Mouse (Mus musculus): ENCODE measurements around the gene Noxo1.

Noxo1 gene

DNA sequence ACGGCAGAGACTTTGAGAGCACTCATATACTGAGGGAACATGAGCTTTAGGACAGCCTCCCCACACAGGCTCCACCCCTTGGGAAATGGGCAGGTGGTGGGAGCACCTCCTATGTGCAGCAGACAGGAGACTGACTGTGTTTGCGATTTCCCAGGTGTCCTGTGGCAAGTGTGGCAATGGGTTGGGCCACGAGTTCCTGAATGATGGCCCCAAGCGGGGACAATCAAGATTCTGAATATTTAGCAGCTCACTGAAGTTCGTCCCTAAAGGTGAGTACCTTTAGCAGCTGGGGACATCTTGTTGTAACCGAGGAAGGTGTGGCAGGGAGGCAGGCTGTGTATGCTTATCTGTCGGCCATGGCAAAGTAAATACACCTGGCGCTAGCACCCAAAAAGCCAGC, 43.9 kb downstream of the Noxo1 start:
- DNase-seq (ENCODE audit: low spot score in 2 of 2): no peak

DNA sequence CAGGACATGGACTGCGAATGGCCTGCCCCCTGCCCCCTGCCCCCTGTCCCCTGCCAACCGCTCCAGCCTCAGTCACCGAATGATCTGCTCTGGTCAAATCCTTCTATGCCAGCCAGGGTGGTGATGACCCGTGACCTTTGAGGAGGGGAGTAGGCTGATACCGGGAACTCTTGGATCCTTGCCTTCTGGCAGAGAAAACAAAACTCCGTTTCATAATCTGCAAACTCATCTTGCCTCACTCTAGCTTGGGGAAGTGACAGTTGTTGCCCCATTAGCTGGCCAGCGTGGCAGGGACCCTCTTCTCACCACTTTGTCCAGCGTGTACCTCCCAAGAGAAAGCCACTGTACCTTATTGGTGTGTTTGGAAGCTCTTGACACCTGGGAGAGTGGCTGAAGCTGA, 46.3 kb downstream of the Noxo1 start:
- no peak for DNase-seq (ENCODE audit: low spot score in 2 of 2)

GRCm38 (mm10) chr17:24743896-24744295, 47.9 kb downstream of the Noxo1 start:
- no peak for DNase-seq (ENCODE audit: low spot score in 2 of 2)

GRCm38 (mm10) chr17:24744381-24744780, 48.3 kb downstream of the Noxo1 start:
- no peak for DNase-seq (ENCODE audit: low spot score in 2 of 2)

DNA sequence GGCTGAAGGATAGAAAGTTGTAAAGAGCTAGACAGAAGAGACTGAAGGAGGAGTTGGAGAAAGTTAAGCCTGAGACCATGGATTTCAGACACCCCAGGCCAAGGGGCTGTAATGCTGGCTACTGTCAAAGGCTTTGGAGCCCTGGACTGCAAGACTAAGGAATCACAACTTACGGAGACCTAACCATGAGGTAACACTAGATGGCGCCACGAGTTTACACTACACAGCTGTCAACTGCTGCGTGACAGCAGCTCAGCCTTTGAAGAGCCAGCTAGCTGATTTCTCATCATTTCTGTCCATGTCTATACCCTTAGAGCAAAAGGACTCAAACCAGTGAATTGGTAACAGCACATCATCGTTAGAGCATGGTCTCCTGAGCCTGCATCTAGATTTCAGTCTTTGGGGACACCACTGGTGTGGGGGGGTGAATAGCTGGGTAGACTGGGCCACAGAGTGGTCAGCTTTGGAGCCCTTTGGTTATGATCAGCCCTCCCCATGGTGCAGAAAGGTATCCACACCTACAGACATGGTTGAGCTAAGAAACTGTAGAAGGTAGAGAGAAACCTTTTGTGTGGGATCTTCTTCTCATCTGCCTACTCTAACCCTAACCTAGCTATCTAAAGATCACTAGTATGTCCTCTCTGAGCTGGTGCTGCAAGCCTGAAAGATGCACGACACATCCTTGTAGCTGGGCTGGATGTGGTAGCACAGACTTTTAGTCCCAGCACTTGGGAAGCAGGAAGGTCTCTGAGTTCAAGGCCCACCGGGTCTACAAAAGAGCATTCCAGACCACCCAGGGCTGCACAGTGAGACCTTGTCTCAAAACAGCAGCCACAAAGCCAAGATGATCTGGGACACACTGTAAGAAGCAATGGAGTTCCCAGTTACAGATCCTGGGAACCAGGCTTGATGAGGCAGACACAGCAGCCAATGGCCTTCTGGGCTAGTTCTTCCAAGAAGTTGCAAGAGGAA, 49.8 kb downstream of the Noxo1 start:
- DNase-seq (ENCODE audit: low spot score in 2 of 2): peak; percentile 71 to 74

GRCm38 (mm10) chr17:24746986-24747385, 51.0 kb downstream of the Noxo1 start:
- no peak for DNase-seq (ENCODE audit: low spot score in 2 of 2)

Data from right cerebral cortex, postnatal 36 days (tissue).